Mouse (Mus musculus): ENCODE measurements around the gene Nfic. TPM values are rescaled to one million over a fixed set of nuclear protein-coding genes. Genes with fewer than 3 reads are reported as not detected.

Nfic gene
- polyA plus RNA-seq, 1 experiment from 2014 or later, result 24.5 TPM

GRCm38 (mm10) chr10:81375322-81375721, 80.1 kb downstream of the Nfic start:
- Histone ChIP-seq H3K27ac (ENCODE audit: low read depth, low read length) (no peak overlapping the region), H3K9ac (ENCODE audit: low read depth, low read length) (no peak overlapping the region), H3K4me2 (ENCODE audit: low read length) (no peak overlapping the region), H3K4me1 (ENCODE audit: control insufficient read depth, insufficient read depth, low read depth, low read length) (peaks cover 20% of the 10 kb centered on the region), H3K4me3 (ENCODE audit: low read length) (no peak overlapping the region), H3K27me3 (replicated peaks; ENCODE audit: control insufficient read depth, insufficient read depth, low read length) (no peaks in the 10 kb centered on the region), H3K36me3 (ENCODE audit: control insufficient read depth, insufficient read depth, low read length) (peaks cover 4% of the 10 kb centered on the region; the same call in 1 of the 2 replicates), H3K9me3 (ENCODE audit: control insufficient read depth, low read length) (no peaks in the 10 kb centered on the region)
- WGBS, result 93% methylated on average over 10 of the region's 10 CpGs
- no peak for ATAC-seq

- peaks cover 8% of the 10 kb centered on the region for H3K27me3 ChIP-seq (replicated peaks; ENCODE audit: control insufficient read depth, insufficient read depth, low read length)
- no peak overlapping the region for H3K4me3 ChIP-seq (ENCODE audit: low read length)
- peaks cover 10% of the 10 kb centered on the region for H3K4me1 ChIP-seq (ENCODE audit: control insufficient read depth, insufficient read depth, low read depth, low read length)
- no peak overlapping the region for H3K27ac ChIP-seq (ENCODE audit: low read depth, low read length)
- peaks cover 37% of the 10 kb centered on the region for H3K36me3 ChIP-seq (ENCODE audit: control insufficient read depth, insufficient read depth, low read length)
- H3K9ac ChIP-seq (ENCODE audit: low read depth, low read length), result no peak overlapping the region
- WGBS, result 52% methylated on average over 6 of the region's 6 CpGs
- no peak for ATAC-seq
- no peak overlapping the region for H3K4me2 ChIP-seq (ENCODE audit: low read length)
- H3K9me3 ChIP-seq (ENCODE audit: control insufficient read depth, low read length), result no peaks in the 10 kb centered on the region
These were observed 88.3 kb downstream of the Nfic start for GRCm38 (mm10) chr10:81367207-81367495.

GRCm38 (mm10) chr10:81366477-81367206, 88.8 kb downstream of the Nfic start:
- H3K4me3 ChIP-seq (ENCODE audit: low read length), result no peak overlapping the region
- H3K36me3 ChIP-seq (ENCODE audit: control insufficient read depth, insufficient read depth, low read length), result peaks cover 40% of the 10 kb centered on the region
- H3K27me3 ChIP-seq (replicated peaks; ENCODE audit: control insufficient read depth, insufficient read depth, low read length), result peaks cover 10% of the 10 kb centered on the region
- H3K9me3 ChIP-seq (ENCODE audit: control insufficient read depth, low read length), result no peaks in the 10 kb centered on the region
- H3K4me2 ChIP-seq (ENCODE audit: low read length), result no peak overlapping the region
- no peak overlapping the region for H3K9ac ChIP-seq (ENCODE audit: low read depth, low read length)
- ATAC-seq, result no peak
- peaks cover 10% of the 10 kb centered on the region for H3K4me1 ChIP-seq (ENCODE audit: control insufficient read depth, insufficient read depth, low read depth, low read length)
- H3K27ac ChIP-seq (ENCODE audit: low read depth, low read length), result no peak overlapping the region
- 78% methylated on average over 5 of the region's 6 CpGs for WGBS

- Histone ChIP-seq H3K27me3 (replicated peaks; ENCODE audit: control insufficient read depth, insufficient read depth, low read length) (peaks cover 10% of the 10 kb centered on the region), H3K27ac (ENCODE audit: low read depth, low read length) (no peak within 1 kb of the TSS), H3K4me1 (ENCODE audit: control insufficient read depth, insufficient read depth, low read depth, low read length) (peaks cover 10% of the 10 kb centered on the region), H3K4me3 (ENCODE audit: low read length) (no peak within 1 kb of the TSS), H3K4me2 (ENCODE audit: low read length) (peak within 1 kb of the TSS; percentile 50), H3K36me3 (ENCODE audit: control insufficient read depth, insufficient read depth, low read length) (peaks cover 40% of the 10 kb centered on the region), H3K9ac (ENCODE audit: low read depth, low read length) (no peak within 1 kb of the TSS), H3K9me3 (ENCODE audit: control insufficient read depth, low read length) (no peaks in the 10 kb centered on the region)
- 23% methylated on average over 12 of the region's 12 CpGs for WGBS
- no peak for ATAC-seq
These were observed 89.6 kb downstream of the Nfic start, which contains the start of gene 4930404N11Rik for GRCm38 (mm10) chr10:81365672-81366476. Gene 4930404N11Rik, minus strand, starts transcription at chr10:81365816.

- Histone ChIP-seq H3K4me3 (ENCODE audit: low read length) (no peak overlapping the region), H3K4me1 (ENCODE audit: control insufficient read depth, insufficient read depth, low read depth, low read length) (peaks cover 10% of the 10 kb centered on the region), H3K9me3 (ENCODE audit: control insufficient read depth, low read length) (no peaks in the 10 kb centered on the region), H3K9ac (ENCODE audit: low read depth, low read length) (no peak overlapping the region), H3K4me2 (ENCODE audit: low read length) (no peak overlapping the region), H3K36me3 (ENCODE audit: control insufficient read depth, insufficient read depth, low read length) (peaks cover 33% of the 10 kb centered on the region), H3K27me3 (replicated peaks; ENCODE audit: control insufficient read depth, insufficient read depth, low read length) (peaks cover 10% of the 10 kb centered on the region), H3K27ac (ENCODE audit: low read depth, low read length) (no peak overlapping the region)
- 38% methylated on average over 4 of the region's 4 CpGs for WGBS
- no peak for ATAC-seq
These were observed 90.4 kb downstream of the Nfic start for GRCm38 (mm10) chr10:81365073-81365472.

- H3K9ac ChIP-seq (ENCODE audit: low read depth, low read length), result 0 out of 2 replicates have a peak overlapping the region, but pooled peaks have one; percentile 4
- ATAC-seq, result no peak
These were observed 90.8 kb downstream of the Nfic start for GRCm38 (mm10) chr10:81364666-81365065.

GRCm38 (mm10) chr10:81363436-81364346, 91.7 kb downstream of the Nfic start:
- Histone ChIP-seq H3K4me2 (ENCODE audit: low read length) (peak overlapping the region; percentile 50), H3K4me1 (ENCODE audit: control insufficient read depth, insufficient read depth, low read depth, low read length) (peaks cover 12% of the 10 kb centered on the region), H3K27ac (ENCODE audit: low read depth, low read length) (no peak overlapping the region), H3K9ac (ENCODE audit: low read depth, low read length) (peak overlapping the region; percentile 48), H3K9me3 (ENCODE audit: control insufficient read depth, low read length) (no peaks in the 10 kb centered on the region), H3K27me3 (replicated peaks; ENCODE audit: control insufficient read depth, insufficient read depth, low read length) (peaks cover 10% of the 10 kb centered on the region), H3K4me3 (ENCODE audit: low read length) (peak overlapping the region; percentile 23), H3K36me3 (ENCODE audit: control insufficient read depth, insufficient read depth, low read length) (peaks cover 22% of the 10 kb centered on the region)
- ATAC-seq, result no peak
- whole genome bisulfite sequencing, result 18% methylated on average over 49 of the region's 54 CpGs

More at GRCm38 (mm10) chr10:81364666-81365065, 90.8 kb downstream of the Nfic start:
- no peak overlapping the region for H3K4me3 ChIP-seq (ENCODE audit: low read length)
- H3K4me2 ChIP-seq (ENCODE audit: low read length), result peak overlapping the region; percentile 50
- H3K4me1 ChIP-seq (ENCODE audit: control insufficient read depth, insufficient read depth, low read depth, low read length), result peaks cover 10% of the 10 kb centered on the region
- no peaks in the 10 kb centered on the region for H3K9me3 ChIP-seq (ENCODE audit: control insufficient read depth, low read length)
- WGBS, result 14% methylated on average over 28 of the region's 28 CpGs
- H3K27ac ChIP-seq (ENCODE audit: low read depth, low read length), result no peak overlapping the region
- peaks cover 10% of the 10 kb centered on the region for H3K27me3 ChIP-seq (replicated peaks; ENCODE audit: control insufficient read depth, insufficient read depth, low read length)
- peaks cover 32% of the 10 kb centered on the region for H3K36me3 ChIP-seq (ENCODE audit: control insufficient read depth, insufficient read depth, low read length)

GRCm38 (mm10) chr10:81362336-81362949, 93.0 kb downstream of the Nfic start:
- 83% methylated on average over 12 of the region's 12 CpGs for WGBS

More at GRCm38 (mm10) chr10:81362336-81362949, 93.0 kb downstream of the Nfic start:
- Histone ChIP-seq H3K9me3 (ENCODE audit: control insufficient read depth, low read length) (no peaks in the 10 kb centered on the region), H3K4me3 (ENCODE audit: low read length) (no peak overlapping the region), H3K36me3 (ENCODE audit: control insufficient read depth, insufficient read depth, low read length) (peaks cover 13% of the 10 kb centered on the region), H3K9ac (ENCODE audit: low read depth, low read length) (no peak overlapping the region), H3K27ac (ENCODE audit: low read depth, low read length) (no peak overlapping the region), H3K4me2 (ENCODE audit: low read length) (no peak overlapping the region), H3K27me3 (replicated peaks; ENCODE audit: control insufficient read depth, insufficient read depth, low read length) (peaks cover 10% of the 10 kb centered on the region), H3K4me1 (ENCODE audit: control insufficient read depth, insufficient read depth, low read depth, low read length) (peaks cover 22% of the 10 kb centered on the region)
- no peak for ATAC-seq
